Mouse (Mus musculus): ENCODE results near the gene Fgfr2.

GRCm38 (mm10) chr7:130937266-130937841, 2185.8 kb downstream of the Fgfr2 start:
- TF ChIP-seq CTCF (IDR thresholded peaks at IDR 0.05; ENCODE audit: control insufficient read depth, insufficient read depth, insufficient replicate concordance, low read depth, low read length), result no peak
- TF ChIP-seq POLR2A (IDR thresholded peaks at IDR 0.05; ENCODE audit: control insufficient read depth, low read depth, low read length), result no peak
